Mouse (Mus musculus): Measurements from ENCODE around the gene Cbln4. TPM values are rescaled to one million over a fixed set of nuclear protein-coding genes. Genes with fewer than 3 reads are reported as not detected.

The Cbln4 gene
- 1.1 and 1.8 TPM in 2 replicates for polyA plus RNA-seq (2015; fragmentation: Nextera tagmentation; extraction: Ambion mirVana)

GRCm38 (mm10) chr2:172043235-172043610 lies at the start of gene Cbln4:
Gene Cbln4, minus strand, starts transcription at chr2:172043466.
- Histone ChIP-seq H3K9me3 (replicated peaks) (no peaks in the 10 kb centered on the region), H3K9ac (no peak within 1 kb of the TSS), H3K4me2 (replicated peaks) (peak within 1 kb of the TSS; percentile 42), H3K27me3 (peaks cover 61% of the 10 kb centered on the region), H3K4me3 (replicated peaks) (peak within 1 kb of the TSS; percentile 23), H3K4me1 (peaks cover 14% of the 10 kb centered on the region), H3K36me3 (no peaks in the 10 kb centered on the region), H3K27ac (replicated peaks) (no peak within 1 kb of the TSS)
- no peak for ATAC-seq (ENCODE audit: insufficient number of reproducible peaks, low FRiP score, low TSS enrichment, low read depth)
- 1% methylated on average over 23 of the region's 23 CpGs for WGBS

- 78% methylated on average over 3 of the region's 3 CpGs for WGBS
These were observed 35.3 kb upstream of the Cbln4 start for GRCm38 (mm10) chr2:172078596-172078995.

GRCm38 (mm10) chr2:172076295-172076694 lies 33.0 kb upstream of the Cbln4 start:
- no peak for ATAC-seq (ENCODE audit: insufficient number of reproducible peaks, low FRiP score, low TSS enrichment, low read depth)
- no peaks in the 10 kb centered on the region for H3K4me1 ChIP-seq
- no peaks in the 10 kb centered on the region for H3K9me3 ChIP-seq (replicated peaks)
- no peak overlapping the region for H3K4me2 ChIP-seq (replicated peaks)
- no peaks in the 10 kb centered on the region for H3K27me3 ChIP-seq
- no peaks in the 10 kb centered on the region for H3K36me3 ChIP-seq
- H3K4me3 ChIP-seq (replicated peaks), result no peak overlapping the region
- no peak overlapping the region for H3K9ac ChIP-seq
- no peak overlapping the region for H3K27ac ChIP-seq (replicated peaks)
- WGBS, result 84% methylated on average over 5 of the region's 5 CpGs

More at GRCm38 (mm10) chr2:172078596-172078995, 35.3 kb upstream of the Cbln4 start:
- Histone ChIP-seq H3K9ac (no peak overlapping the region), H3K4me1 (no peaks in the 10 kb centered on the region), H3K27ac (replicated peaks) (no peak overlapping the region), H3K9me3 (replicated peaks) (no peaks in the 10 kb centered on the region), H3K27me3 (no peaks in the 10 kb centered on the region), H3K4me2 (replicated peaks) (no peak overlapping the region), H3K4me3 (replicated peaks) (no peak overlapping the region), H3K36me3 (no peaks in the 10 kb centered on the region)
- no peak for ATAC-seq (ENCODE audit: insufficient number of reproducible peaks, low FRiP score, low TSS enrichment, low read depth)

DNA sequence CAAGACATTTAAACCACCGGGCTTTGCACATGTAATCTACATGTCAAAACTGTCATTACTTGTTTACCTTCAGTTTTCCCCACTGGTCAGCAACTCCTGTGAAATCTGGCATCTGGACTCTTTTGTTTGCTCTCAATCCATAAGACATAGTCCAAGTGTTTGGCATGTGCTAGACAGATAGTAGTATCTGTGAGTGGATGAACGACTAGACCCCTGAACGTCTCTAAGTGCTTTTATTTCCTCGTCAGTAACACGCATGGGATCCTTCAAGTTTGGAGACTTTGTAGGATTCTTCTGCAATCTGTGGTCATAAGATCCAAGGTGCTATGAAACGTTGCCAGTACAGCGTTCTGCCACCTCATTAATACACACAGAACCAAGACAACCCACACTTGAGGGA lies 19.6 kb upstream of the Cbln4 start:
- Histone ChIP-seq H3K4me1 (no peaks in the 10 kb centered on the region), H3K27ac (replicated peaks) (no peak overlapping the region), H3K27me3 (no peaks in the 10 kb centered on the region), H3K9me3 (replicated peaks) (no peaks in the 10 kb centered on the region), H3K9ac (no peak overlapping the region), H3K4me3 (replicated peaks) (no peak overlapping the region), H3K36me3 (no peaks in the 10 kb centered on the region), H3K4me2 (replicated peaks) (no peak overlapping the region)
- ATAC-seq (ENCODE audit: insufficient number of reproducible peaks, low FRiP score, low TSS enrichment, low read depth), result no peak
- 93% methylated on average over 7 of the region's 7 CpGs for WGBS

GRCm38 (mm10) chr2:172059747-172060146 lies 16.5 kb upstream of the Cbln4 start:
- WGBS, result 62% methylated on average over 3 of the region's 3 CpGs
- ATAC-seq (ENCODE audit: insufficient number of reproducible peaks, low FRiP score, low TSS enrichment, low read depth), result no peak
- H3K4me2 ChIP-seq (replicated peaks), result no peak overlapping the region
- H3K36me3 ChIP-seq, result no peaks in the 10 kb centered on the region
- no peaks in the 10 kb centered on the region for H3K4me1 ChIP-seq
- no peak overlapping the region for H3K4me3 ChIP-seq (replicated peaks)
- H3K27ac ChIP-seq (replicated peaks), result no peak overlapping the region
- H3K27me3 ChIP-seq, result no peaks in the 10 kb centered on the region
- no peaks in the 10 kb centered on the region for H3K9me3 ChIP-seq (replicated peaks)
- H3K9ac ChIP-seq, result no peak overlapping the region

DNA sequence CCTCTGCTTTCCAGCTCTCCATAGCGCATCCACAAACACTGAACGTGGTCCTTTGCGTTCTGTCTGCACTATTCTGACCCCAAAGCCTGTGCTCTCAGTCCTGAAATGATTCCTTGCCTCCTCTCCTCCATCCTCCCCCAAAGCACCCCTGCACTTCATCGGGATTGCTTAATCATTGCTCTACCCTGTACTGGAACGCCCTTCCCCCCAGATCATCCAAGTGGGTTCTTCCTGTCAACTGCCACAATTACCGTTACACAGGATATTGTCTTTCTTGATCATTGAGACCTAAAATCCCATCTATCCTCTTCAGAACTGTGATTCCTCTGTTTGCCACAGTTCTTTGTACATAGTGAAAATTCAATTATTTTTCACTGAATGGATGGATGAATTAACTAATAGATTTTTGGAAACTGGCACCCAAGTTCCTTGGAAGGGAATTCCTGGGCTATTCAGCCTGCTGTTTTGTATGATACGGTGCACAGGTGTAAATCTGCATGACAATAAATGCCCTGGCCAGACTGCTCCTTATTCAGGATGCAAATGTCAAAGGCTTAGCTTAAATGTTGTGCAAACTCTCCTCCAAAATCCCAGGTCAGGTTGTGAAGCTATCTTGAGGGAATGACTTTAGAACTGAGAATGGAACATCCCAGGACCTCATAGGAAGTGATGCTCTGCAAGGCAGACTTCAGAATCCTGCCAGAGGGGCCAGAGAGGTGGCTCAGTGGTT lies 15.8 kb upstream of the Cbln4 start:
- Histone ChIP-seq H3K36me3 (no peaks in the 10 kb centered on the region), H3K9me3 (replicated peaks) (no peaks in the 10 kb centered on the region), H3K4me1 (no peaks in the 10 kb centered on the region), H3K9ac (no peak overlapping the region), H3K27me3 (no peaks in the 10 kb centered on the region), H3K4me2 (replicated peaks) (no peak overlapping the region), H3K4me3 (replicated peaks) (no peak overlapping the region), H3K27ac (replicated peaks) (no peak overlapping the region)
- WGBS, result 74% methylated on average over 7 of the region's 7 CpGs
- ATAC-seq (ENCODE audit: insufficient number of reproducible peaks, low FRiP score, low TSS enrichment, low read depth), result no peak

GRCm38 (mm10) chr2:172046002-172046401 lies 2.7 kb upstream of the Cbln4 start:
- Histone ChIP-seq H3K9ac (no peak overlapping the region), H3K4me3 (replicated peaks) (no peak overlapping the region), H3K9me3 (replicated peaks) (no peaks in the 10 kb centered on the region), H3K4me2 (replicated peaks) (no peak overlapping the region), H3K4me1 (peaks cover 14% of the 10 kb centered on the region), H3K36me3 (no peaks in the 10 kb centered on the region), H3K27me3 (peaks cover 48% of the 10 kb centered on the region), H3K27ac (replicated peaks) (no peak overlapping the region)
- ATAC-seq (ENCODE audit: insufficient number of reproducible peaks, low FRiP score, low TSS enrichment, low read depth), result no peak; the same call in 1 of the 2 replicates
- WGBS, result 22% methylated on average over 7 of the region's 7 CpGs

DNA sequence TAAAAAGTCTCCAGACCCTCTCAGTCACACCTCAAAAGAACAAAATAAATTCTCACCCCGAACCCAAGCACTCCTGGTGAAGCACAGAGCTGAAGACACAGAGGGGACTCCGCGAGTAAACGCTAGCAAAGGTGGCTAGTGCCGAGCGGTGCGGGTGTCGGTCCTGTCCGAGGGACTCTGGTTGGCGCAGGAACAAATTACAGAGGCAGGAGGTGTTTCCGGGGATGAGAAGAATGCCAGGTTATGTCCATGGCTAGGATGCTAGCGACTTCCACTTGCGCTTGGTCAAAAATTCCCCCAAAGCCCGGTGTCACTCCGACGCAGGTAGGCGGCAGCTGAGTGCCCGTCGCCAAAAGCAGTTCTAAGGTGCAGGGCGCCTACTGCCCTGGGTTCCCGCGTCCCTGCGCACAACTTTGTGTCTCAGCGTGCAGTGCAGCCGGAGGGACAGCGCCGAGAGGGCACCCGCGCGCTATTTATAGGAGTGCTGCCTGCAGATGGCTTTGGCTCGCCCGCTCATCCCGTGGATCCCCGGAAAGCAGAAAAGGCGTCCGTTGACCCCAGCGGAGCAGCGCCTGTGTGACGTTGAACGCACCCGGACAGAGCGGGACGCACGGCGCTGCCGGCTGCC lies 545 bp downstream of the Cbln4 start:
- H3K4me2 ChIP-seq (replicated peaks), result peak overlapping the region; percentile 42
- peak overlapping the region; percentile 23 for H3K4me3 ChIP-seq (replicated peaks)
- no peaks in the 10 kb centered on the region for H3K36me3 ChIP-seq
- under 1% methylated on average over 46 of the region's 46 CpGs for WGBS
- no peaks in the 10 kb centered on the region for H3K9me3 ChIP-seq (replicated peaks)
- no peak for ATAC-seq (ENCODE audit: insufficient number of reproducible peaks, low FRiP score, low TSS enrichment, low read depth)
- peaks cover 61% of the 10 kb centered on the region for H3K27me3 ChIP-seq
- no peak overlapping the region for H3K9ac ChIP-seq
- H3K4me1 ChIP-seq, result peaks cover 14% of the 10 kb centered on the region
- H3K27ac ChIP-seq (replicated peaks), result no peak overlapping the region

DNA sequence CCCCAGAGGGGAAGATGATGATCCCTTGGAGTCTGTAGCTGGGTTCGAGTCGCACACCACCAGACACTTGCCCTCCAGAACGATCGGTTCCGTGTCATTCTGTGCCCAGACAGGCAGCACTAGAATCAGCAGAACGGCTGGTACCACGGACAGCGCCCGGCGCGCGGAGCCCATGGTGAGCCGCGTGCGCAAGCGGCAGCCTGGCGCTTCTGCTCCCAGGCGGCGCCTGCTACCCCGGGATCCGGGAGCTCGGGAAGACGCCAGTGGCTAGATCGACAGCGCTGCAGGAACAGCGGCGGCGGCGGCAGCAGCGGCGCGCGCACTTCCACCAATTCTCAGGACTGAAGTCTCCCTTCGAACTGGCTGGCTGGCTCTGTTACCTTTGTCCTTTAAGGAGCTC lies 1.1 kb downstream of the Cbln4 start:
- ATAC-seq (ENCODE audit: insufficient number of reproducible peaks, low FRiP score, low TSS enrichment, low read depth), result peak; percentile 68; the same call in 1 of the 2 replicates
- peak overlapping the region; percentile 23 for H3K4me3 ChIP-seq (replicated peaks)
- peaks cover 14% of the 10 kb centered on the region for H3K4me1 ChIP-seq
- H3K4me2 ChIP-seq (replicated peaks), result peak overlapping the region; percentile 42
- no peak overlapping the region for H3K27ac ChIP-seq (replicated peaks)
- H3K9ac ChIP-seq, result no peak overlapping the region
- H3K9me3 ChIP-seq (replicated peaks), result no peaks in the 10 kb centered on the region
- WGBS, result under 1% methylated on average over 34 of the region's 34 CpGs
- peaks cover 61% of the 10 kb centered on the region for H3K27me3 ChIP-seq
- no peaks in the 10 kb centered on the region for H3K36me3 ChIP-seq

GRCm38 (mm10) chr2:172040859-172041258 lies 2.4 kb downstream of the Cbln4 start:
- Histone ChIP-seq H3K9me3 (replicated peaks) (no peaks in the 10 kb centered on the region), H3K4me1 (peaks cover 14% of the 10 kb centered on the region), H3K9ac (no peak overlapping the region), H3K27me3 (peaks cover 56% of the 10 kb centered on the region), H3K36me3 (no peaks in the 10 kb centered on the region), H3K4me3 (replicated peaks) (no peak overlapping the region), H3K27ac (replicated peaks) (no peak overlapping the region), H3K4me2 (replicated peaks) (no peak overlapping the region)
- WGBS, result 54% methylated on average over 10 of the region's 10 CpGs
- no peak for ATAC-seq (ENCODE audit: insufficient number of reproducible peaks, low FRiP score, low TSS enrichment, low read depth)

DNA sequence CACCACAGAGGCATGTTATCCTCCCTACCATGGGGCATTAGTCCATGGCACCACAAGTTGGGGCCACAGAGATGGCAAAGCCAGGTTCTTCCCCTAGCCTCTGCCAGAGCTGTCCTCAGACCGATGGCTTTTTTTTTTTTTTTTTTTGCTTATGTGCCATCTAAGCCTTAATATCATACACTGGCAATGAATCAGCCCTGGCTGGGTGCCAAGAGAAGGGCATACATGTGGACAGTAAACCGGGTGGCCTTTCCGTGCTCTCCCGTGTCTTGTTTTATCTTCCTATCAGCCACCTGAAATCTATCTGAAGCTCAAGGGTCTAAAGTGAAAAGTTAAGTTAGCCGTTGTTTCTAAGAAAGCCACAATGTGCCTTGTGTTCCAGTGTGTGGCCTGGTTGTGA lies 3.7 kb downstream of the Cbln4 start:
- Histone ChIP-seq H3K9me3 (replicated peaks) (no peaks in the 10 kb centered on the region), H3K4me3 (replicated peaks) (no peak overlapping the region), H3K36me3 (no peaks in the 10 kb centered on the region), H3K9ac (no peak overlapping the region), H3K27ac (replicated peaks) (no peak overlapping the region), H3K27me3 (peaks cover 53% of the 10 kb centered on the region), H3K4me2 (replicated peaks) (no peak overlapping the region), H3K4me1 (peaks cover 14% of the 10 kb centered on the region)
- 85% methylated on average over 5 of the region's 5 CpGs for WGBS
- no peak for ATAC-seq (ENCODE audit: insufficient number of reproducible peaks, low FRiP score, low TSS enrichment, low read depth)
